Mouse (Mus musculus): Measurements from ENCODE around the gene Ccdc91. TPM values are rescaled to one million over a fixed set of nuclear protein-coding genes. Genes with fewer than 3 reads are reported as not detected.

The Ccdc91 gene
- total and polyA plus RNA-seq, 3 experiments: 12.0 to 15.6 (median 14.4) TPM

GRCm38 (mm10) chr6:147506074-147506473 is 30.4 kb downstream of the Ccdc91 start:
- in situ Hi-C loops (cut with MboI; ENCODE audit: low pct_ligation_motif_present, low pct_unique_long_range_greater_than_20kb, low sequenced_read_pairs): no loop called here
- no peak overlapping the region for H3K4me3 ChIP-seq (replicated peaks in 1 of 3; ENCODE audit: low read depth in 2 of 3, low read length in 2 of 3, poor library complexity in 1 of 3)
- no peak for TF ChIP-seq RCOR1 (conservative IDR thresholded peaks at IDR 0.05; ENCODE audit: low read depth, low read length)
- TF ChIP-seq ZKSCAN1 (IDR thresholded peaks at IDR 0.05; ENCODE audit: borderline replicate concordance, low read depth, low read length): no peak
- TF ChIP-seq ETS1 (conservative IDR thresholded peaks at IDR 0.05; ENCODE audit: low read depth, low read length): no peak
- TF ChIP-seq USF2 (conservative IDR thresholded peaks at IDR 0.05; ENCODE audit: low read depth, low read length): no peak
- no peak for TF ChIP-seq MEF2A (IDR thresholded peaks at IDR 0.05; ENCODE audit: borderline replicate concordance, low read depth, low read length)
- no peak for TF ChIP-seq MYC (IDR thresholded peaks at IDR 0.05; ENCODE audit: low read depth, low read length)
- no peak for TF ChIP-seq SMC3 (IDR thresholded peaks at IDR 0.05; ENCODE audit: low read depth, low read length)
- TF ChIP-seq MXI1 (IDR thresholded peaks at IDR 0.05; ENCODE audit: low read depth, low read length): no peak
- TF ChIP-seq RAD21 (IDR thresholded peaks at IDR 0.05; ENCODE audit: low read depth, low read length): no peak
- TF ChIP-seq POLR2AphosphoS2 (IDR thresholded peaks at IDR 0.05; ENCODE audit: low read depth, low read length): no peak
- TF ChIP-seq NELFE (IDR thresholded peaks at IDR 0.05; ENCODE audit: low read depth, low read length): no peak
- TF ChIP-seq CHD2 (IDR thresholded peaks at IDR 0.05; ENCODE audit: low read length): no peak
- TF ChIP-seq GABPA (IDR thresholded peaks at IDR 0.05; ENCODE audit: insufficient replicate concordance, low read depth, low read length): no peak
- no peak for TF ChIP-seq KAT2A (IDR thresholded peaks at IDR 0.05; ENCODE audit: insufficient replicate concordance, low read length)
- TF ChIP-seq BHLHE40 (IDR thresholded peaks at IDR 0.05; ENCODE audit: low read depth, low read length): no peak
- TF ChIP-seq EP300 (IDR thresholded peaks at IDR 0.05; ENCODE audit: low read length): no peak
- H3K9me3 ChIP-seq (replicated peaks; ENCODE audit: low read length): no peaks in the 10 kb centered on the region
- H3K4me2 ChIP-seq (ENCODE audit: insufficient read depth, low read depth, poor library complexity, severe bottlenecking): no peak overlapping the region
- dilution Hi-C loops (cut with MboI; ENCODE audit: extremely low pct_ligation_motif_present, extremely low pct_unique_long_range_greater_than_20kb, low sequenced_read_pairs): no loop called here
- peaks cover 4 to 8% of the 10 kb centered on the region in 2 experiments for H3K36me3 ChIP-seq (replicated peaks in 1 of 2; ENCODE audit: control insufficient read depth in 1 of 2, insufficient read depth in 1 of 2, low read length in 1 of 2)
- H3K27ac ChIP-seq (ENCODE audit: insufficient read depth, low read depth): no peak overlapping the region
- H3K27me3 ChIP-seq (replicated peaks): no peaks in the 10 kb centered on the region
- no peak for DNase-seq (ENCODE audit: extremely low read depth)
- no peaks in the 10 kb centered on the region for H3K79me2 ChIP-seq (replicated peaks; ENCODE audit: control insufficient read depth, extremely low read depth, insufficient read depth, poor library complexity, severe bottlenecking)
- no peak overlapping the region for H3K9ac ChIP-seq (ENCODE audit: insufficient read depth, low read depth)
- peaks cover 0 to 15% of the 10 kb centered on the region in 2 experiments; a peak in 3 of 4 replicates for H3K4me1 ChIP-seq (ENCODE audit: control insufficient read depth in 1 of 2, insufficient read depth in 2 of 2)

- TF ChIP-seq IRF4 (IDR thresholded peaks at IDR 0.05; ENCODE audit: low read depth, low read length) (no peak), RAD21 (IDR thresholded peaks at IDR 0.05; ENCODE audit: low read depth, low read length) (no peak), BHLHE40 (IDR thresholded peaks at IDR 0.05; ENCODE audit: low read depth, low read length) (no peak), NRF1 (IDR thresholded peaks at IDR 0.05; ENCODE audit: low read depth, low read length) (no peak), MAX (IDR thresholded peaks at IDR 0.05; ENCODE audit: low read length) (no peak), ETS1 (conservative IDR thresholded peaks at IDR 0.05; ENCODE audit: low read depth, low read length) (no peak), USF2 (conservative IDR thresholded peaks at IDR 0.05; ENCODE audit: low read depth, low read length) (no peak), CHD1 (IDR thresholded peaks at IDR 0.05; ENCODE audit: low read depth, low read length) (no peak), TCF12 (IDR thresholded peaks at IDR 0.05; ENCODE audit: low read depth, low read length) (no peak), MAZ (IDR thresholded peaks at IDR 0.05; ENCODE audit: low read depth, low read length) (no peak), ZMIZ1 (IDR thresholded peaks at IDR 0.05; ENCODE audit: low read depth, low read length) (no peak), GABPA (IDR thresholded peaks at IDR 0.05; ENCODE audit: insufficient replicate concordance, low read depth, low read length) (no peak), MXI1 (IDR thresholded peaks at IDR 0.05; ENCODE audit: low read depth, low read length) (no peak), SMC3 (IDR thresholded peaks at IDR 0.05; ENCODE audit: low read depth, low read length) (no peak), ELF1 (IDR thresholded peaks at IDR 0.05; ENCODE audit: low read depth, low read length) (no peak)
- in situ Hi-C loops (cut with MboI; ENCODE audit: low pct_ligation_motif_present, low pct_unique_long_range_greater_than_20kb, low sequenced_read_pairs): no loop called here
- dilution Hi-C loops (cut with MboI; ENCODE audit: extremely low pct_ligation_motif_present, extremely low pct_unique_long_range_greater_than_20kb, low sequenced_read_pairs): no loop called here
- Histone ChIP-seq H3K9ac (ENCODE audit: insufficient read depth, low read depth) (no peak overlapping the region), H3K4me1 (ENCODE audit: control insufficient read depth in 1 of 2, insufficient read depth in 2 of 2) (peaks cover 0 to 11% of the 10 kb centered on the region in 2 experiments; a peak in 3 of 4 replicates), H3K79me2 (replicated peaks; ENCODE audit: control insufficient read depth, extremely low read depth, insufficient read depth, poor library complexity, severe bottlenecking) (no peaks in the 10 kb centered on the region), H3K4me2 (ENCODE audit: insufficient read depth, low read depth, poor library complexity, severe bottlenecking) (no peak overlapping the region), H3K36me3 (replicated peaks in 1 of 2; ENCODE audit: control insufficient read depth in 1 of 2, insufficient read depth in 1 of 2, low read length in 1 of 2) (peaks cover 6 to 8% of the 10 kb centered on the region in 2 experiments), H3K27me3 (replicated peaks) (no peaks in the 10 kb centered on the region), H3K4me3 (replicated peaks in 1 of 3; ENCODE audit: low read depth in 2 of 3, low read length in 2 of 3, poor library complexity in 1 of 3) (no peak overlapping the region), H3K9me3 (replicated peaks; ENCODE audit: low read length) (no peaks in the 10 kb centered on the region), H3K27ac (ENCODE audit: insufficient read depth, low read depth) (no peak overlapping the region)
- DNase-seq (ENCODE audit: extremely low read depth): no peak
Observed at GRCm38 (mm10) chr6:147506496-147506895, 30.9 kb downstream of the Ccdc91 start.
